Mouse (Mus musculus) CH12.LX (cell line): ENCODE data around the gene Slc25a38. TPM values are rescaled to one million over a fixed set of nuclear protein-coding genes. Genes with fewer than 3 reads are reported as not detected.

Source experiments
- DNase-seq: peaks from one replicate; pipeline ENCODE4 v3.0.0-alpha.2; 2013; ENCODE audit errors: extremely low read depth
- H3K27ac ChIP-seq: 2 replicates; pipeline ENCODE4 v1.5.1; 2012; ENCODE audit warnings: low read depth, mild to moderate bottlenecking, control low read depth, moderate library complexity; ENCODE audit not compliant: insufficient read depth
- H3K27me3 ChIP-seq: replicated peaks from 2 replicates; pipeline ENCODE3; 2012; ENCODE audit warnings: inconsistent platforms
- H3K36me3 ChIP-seq, 2 experiments: replicated peaks in 1 of 2; 2 replicates each; pipeline versions ENCODE3 to v1.6.1; 2012; ENCODE audit warnings: inconsistent platforms in 1 of 2, low read length in 1 of 2, mild to moderate bottlenecking in 1 of 2, mixed read lengths in 1 of 2, moderate library complexity in 1 of 2; ENCODE audit not compliant: control insufficient read depth in 1 of 2, insufficient read depth in 1 of 2
- H3K4me1 ChIP-seq, 2 experiments: 2 replicates each; pipeline ENCODE4 v1.6.1; 2012; ENCODE audit warnings: inconsistent platforms in 1 of 2, moderate library complexity in 1 of 2; ENCODE audit not compliant: insufficient read depth in 2 of 2, control insufficient read depth in 1 of 2
- H3K4me2 ChIP-seq: 2 replicates; pipeline ENCODE4 v1.6.1; 2012; ENCODE audit warnings: low read depth, mild to moderate bottlenecking, control low read depth; ENCODE audit not compliant: poor library complexity, insufficient read depth, severe bottlenecking
- H3K4me3 ChIP-seq, 3 experiments: fragments of 150-350 bp in 1 of 3; sonication (generic) in 1 of 3; replicated peaks in 1 of 3; 2 replicates each; pipeline versions ENCODE3 to v1.5.1; 2011 to 2012; ENCODE audit warnings: low read depth in 2 of 3, low read length in 2 of 3, mild to moderate bottlenecking in 2 of 3, moderate library complexity in 2 of 3, control low read depth in 1 of 3, improper control_type of control experiment in 1 of 3, inconsistent platforms in 1 of 3, mixed read lengths in 1 of 3; ENCODE audit not compliant: poor library complexity in 1 of 3
- H3K79me2 ChIP-seq: replicated peaks from 2 replicates; pipeline ENCODE4 v1.6.1; 2012; ENCODE audit warnings: mild to moderate bottlenecking, moderate library complexity; ENCODE audit not compliant: control insufficient read depth, poor library complexity, insufficient read depth, severe bottlenecking; ENCODE audit errors: extremely low read depth
- H3K9ac ChIP-seq: 2 replicates; pipeline ENCODE4 v1.6.1; 2012; ENCODE audit warnings: low read depth, mild to moderate bottlenecking, control low read depth, moderate library complexity; ENCODE audit not compliant: insufficient read depth
- H3K9me3 ChIP-seq: replicated peaks from 2 replicates; pipeline ENCODE3; 2012; ENCODE audit warnings: low read length, inconsistent platforms, mixed read lengths
- BHLHE40 ChIP-seq: IDR thresholded peaks from 2 replicates; pipeline ENCODE4 v1.6.1; 2011; ENCODE audit warnings: mild to moderate bottlenecking, low read depth, low read length, improper control_type of control experiment
- CHD2 ChIP-seq: IDR thresholded peaks from 2 replicates; pipeline ENCODE4 v1.6.1; 2011; ENCODE audit warnings: low read length, improper control_type of control experiment
- CTCF ChIP-seq, 2 experiments: IDR thresholded peaks in 1 of 2; conservative IDR thresholded peaks in 1 of 2; 2 replicates each; pipeline ENCODE4 v1.5.1; 2011 to 2012; ENCODE audit warnings: low read depth in 2 of 2, low read length in 2 of 2, improper control_type of control experiment in 1 of 2, inconsistent platforms in 1 of 2, mild to moderate bottlenecking in 1 of 2, moderate library complexity in 1 of 2
- E2F4 ChIP-seq: IDR thresholded peaks from 2 replicates; pipeline ENCODE4 v1.6.1; 2011; ENCODE audit warnings: low read depth, low read length, improper control_type of control experiment; ENCODE audit not compliant: insufficient replicate concordance
- ELF1 ChIP-seq: IDR thresholded peaks from 2 replicates; pipeline ENCODE4 v1.6.1; 2014; ENCODE audit warnings: low read depth, mild to moderate bottlenecking, inconsistent platforms, low read length, improper control_type of control experiment
- EP300 ChIP-seq: IDR thresholded peaks from 2 replicates; pipeline ENCODE4 v1.6.1; 2011; ENCODE audit warnings: low read length, improper control_type of control experiment
- ETS1 ChIP-seq: conservative IDR thresholded peaks from 2 replicates; pipeline ENCODE4 v1.6.1; 2012; ENCODE audit warnings: low read depth, mild to moderate bottlenecking, inconsistent platforms, low read length, improper control_type of control experiment, moderate library complexity
- GABPA ChIP-seq: IDR thresholded peaks from 2 replicates; pipeline ENCODE4 v1.6.1; 2012; ENCODE audit warnings: low read depth, low read length, improper control_type of control experiment, inconsistent platforms; ENCODE audit not compliant: insufficient replicate concordance
- HCFC1 ChIP-seq: IDR thresholded peaks from 2 replicates; pipeline ENCODE4 v1.6.1; 2012; ENCODE audit warnings: low read depth, mild to moderate bottlenecking, inconsistent platforms, low read length, improper control_type of control experiment
- JUN ChIP-seq: IDR thresholded peaks from 2 replicates; pipeline ENCODE4 v1.6.1; 2011; ENCODE audit warnings: low read depth, mild to moderate bottlenecking, low read length, improper control_type of control experiment, moderate library complexity; ENCODE audit not compliant: insufficient read depth
- JUND ChIP-seq: conservative IDR thresholded peaks from 2 replicates; pipeline ENCODE4 v1.6.1; 2011; ENCODE audit warnings: low read depth, low read length, improper control_type of control experiment
- KAT2A ChIP-seq: IDR thresholded peaks from 2 replicates; pipeline ENCODE4 v1.6.1; 2012; ENCODE audit warnings: low read length, improper control_type of control experiment, inconsistent platforms; ENCODE audit not compliant: insufficient replicate concordance
- MAX ChIP-seq: IDR thresholded peaks from 2 replicates; pipeline ENCODE4 v1.6.1; 2011; ENCODE audit warnings: low read length, improper control_type of control experiment
- MAZ ChIP-seq: IDR thresholded peaks from 2 replicates; pipeline ENCODE4 v1.6.1; 2012; ENCODE audit warnings: low read depth, mild to moderate bottlenecking, inconsistent platforms, low read length, improper control_type of control experiment, moderate library complexity
- MXI1 ChIP-seq: IDR thresholded peaks from 2 replicates; pipeline ENCODE4 v1.6.1; 2011; ENCODE audit warnings: mild to moderate bottlenecking, low read depth, low read length, improper control_type of control experiment
- MYC ChIP-seq: IDR thresholded peaks from 2 replicates; pipeline ENCODE4 v1.6.1; 2011; ENCODE audit warnings: low read depth, mild to moderate bottlenecking, improper control_type of control experiment, low read length
- NRF1 ChIP-seq: IDR thresholded peaks from 2 replicates; pipeline ENCODE4 v1.6.1; 2014; ENCODE audit warnings: low read depth, mild to moderate bottlenecking, inconsistent platforms, low read length, improper control_type of control experiment, moderate library complexity
- PAX5 ChIP-seq: IDR thresholded peaks from 2 replicates; pipeline ENCODE4 v1.6.1; 2012; ENCODE audit warnings: low read length, inconsistent platforms, mixed read lengths
- POLR2A ChIP-seq: IDR thresholded peaks from 2 replicates; pipeline ENCODE4 v1.6.1; 2011; ENCODE audit warnings: low read depth, mild to moderate bottlenecking, improper control_type of control experiment, low read length
- POLR2AphosphoS2 ChIP-seq: IDR thresholded peaks from 2 replicates; pipeline ENCODE4 v1.6.1; 2011; ENCODE audit warnings: low read depth, low read length, improper control_type of control experiment
- RCOR1 ChIP-seq: conservative IDR thresholded peaks from 2 replicates; pipeline ENCODE4 v1.6.1; 2012; ENCODE audit warnings: low read depth, mild to moderate bottlenecking, inconsistent platforms, low read length, improper control_type of control experiment
- SIN3A ChIP-seq: IDR thresholded peaks from 2 replicates; pipeline ENCODE4 v1.6.1; 2012; ENCODE audit warnings: low read length, improper control_type of control experiment, inconsistent platforms
- TBP ChIP-seq: conservative IDR thresholded peaks from 2 replicates; pipeline ENCODE4 v1.6.1; 2011; ENCODE audit warnings: low read depth, low read length, improper control_type of control experiment
- TCF12 ChIP-seq: IDR thresholded peaks from 2 replicates; pipeline ENCODE4 v1.6.1; 2014; ENCODE audit warnings: low read depth, mild to moderate bottlenecking, inconsistent platforms, low read length, improper control_type of control experiment
- UBTF ChIP-seq: IDR thresholded peaks from 2 replicates; pipeline ENCODE4 v1.6.1; 2012; ENCODE audit warnings: low read depth, mild to moderate bottlenecking, inconsistent platforms, low read length, improper control_type of control experiment, moderate library complexity
- USF1 ChIP-seq: IDR thresholded peaks from 2 replicates; pipeline ENCODE4 v1.6.1; 2014; ENCODE audit warnings: low read depth, mild to moderate bottlenecking, inconsistent platforms, low read length, improper control_type of control experiment
- USF2 ChIP-seq: conservative IDR thresholded peaks from 2 replicates; pipeline ENCODE4 v1.6.1; 2011; ENCODE audit warnings: low read depth, low read length, improper control_type of control experiment
- ZKSCAN1 ChIP-seq: IDR thresholded peaks from 2 replicates; pipeline ENCODE4 v1.6.1; 2012; ENCODE audit warnings: low read depth, inconsistent platforms, low read length, improper control_type of control experiment, borderline replicate concordance
- ZMIZ1 ChIP-seq: IDR thresholded peaks from 2 replicates; pipeline ENCODE4 v1.6.1; 2012; ENCODE audit warnings: low read depth, mild to moderate bottlenecking, inconsistent platforms, low read length, improper control_type of control experiment
- ZNF384 ChIP-seq: IDR thresholded peaks from 2 replicates; pipeline ENCODE4 v1.6.1; 2012; ENCODE audit warnings: low read depth, low read length, improper control_type of control experiment, inconsistent platforms
- dilution Hi-C: fragments of 300-500 bp; cut with MboI; formaldehyde crosslinking; loops from 2 replicates; pipeline ENCODE4 v1.14.3; 2020; ENCODE audit warnings: low sequenced_read_pairs; ENCODE audit not compliant: extremely low pct_unique_long_range_greater_than_20kb, extremely low pct_ligation_motif_present
- in situ Hi-C: fragments of 300-500 bp; cut with MboI; formaldehyde crosslinking; loops from 3 replicates; pipeline ENCODE4 v1.14.3; 2019; ENCODE audit warnings: low sequenced_read_pairs, low pct_ligation_motif_present, low pct_unique_long_range_greater_than_20kb, mixed read lengths
- polyA plus RNA-seq: library from polyadenylated mRNA; unstranded; fragments of >175 nt; gene quantifications from 2 replicates; pipeline ENCODE4 v1.2.1, GENCODE M21; 2012; ENCODE audit warnings: low read depth; ENCODE audit not compliant: insufficient read length
- total RNA-seq, 2 experiments: library from RNA; depleted of rRNA; stranded (reverse); fragments of 300-350 nt in 1 of 2; fragments of >200 nt in 1 of 2; gene quantifications; 2 replicates each; pipeline ENCODE4 v1.2.3; 2012 to 2014

Slc25a38 gene
- total and polyA plus RNA-seq, 3 experiments = 20.3 to 24.4 (median 22.3) TPM

GRCm38 (mm10) chr9:120126868-120127267 is 16.7 kb downstream of the Slc25a38 start:
- dilution Hi-C loops (no loop called here), in situ Hi-C loops (no loop called here)
- H3K9me3 ChIP-seq = no peaks in the 10 kb centered on the region
- peaks cover 9 to 42% of the 10 kb centered on the region in 2 experiments for H3K4me1 ChIP-seq
- H3K27ac ChIP-seq = peak overlapping the region; percentile 57; the same call in 1 of the 2 replicates
- H3K36me3 ChIP-seq = peaks cover 49 to 58% of the 10 kb centered on the region in 2 experiments
- no peak for DNase-seq
- no peaks in the 10 kb centered on the region for H3K27me3 ChIP-seq
- no peak for TF ChIP-seq CTCF (conservative IDR thresholded peaks at IDR 0.05 in 1 of 2, IDR thresholded peaks at IDR 0.05 in 1 of 2; ENCODE audit: low read depth in 2 of 2, low read length in 2 of 2)
- TF ChIP-seq JUND = no peak
- no peak for TF ChIP-seq UBTF
- no peak for TF ChIP-seq MXI1
- TF ChIP-seq ETS1 = no peak
- TF ChIP-seq GABPA = no peak
- no peak for TF ChIP-seq USF1
- 0 out of 2 replicates have a peak, but pooled peaks have one; percentile 10 for TF ChIP-seq KAT2A
- TF ChIP-seq MAX = 0 out of 2 replicates have a peak, but pooled peaks have one; percentile 24
- TF ChIP-seq TBP = 0 out of 2 replicates have a peak, but pooled peaks have one; percentile 30
- no peak for TF ChIP-seq POLR2A
- no peak for TF ChIP-seq TCF12
- no peak for TF ChIP-seq CHD2
- no peak for TF ChIP-seq BHLHE40
- H3K79me2 ChIP-seq = peaks cover 23% of the 10 kb centered on the region
- H3K4me3 ChIP-seq = peak overlapping the region; percentile 39 to 54 (median 43)
- peak overlapping the region; percentile 92 for H3K9ac ChIP-seq
- peak overlapping the region; percentile 80 for H3K4me2 ChIP-seq

GRCm38 (mm10) chr9:120127538-120128251 is 17.5 kb downstream of the Slc25a38 start, which contains the start of gene Rpsa:
Gene Rpsa, plus strand, starts transcription at chr9:120127689.
- peaks cover 52 to 61% of the 10 kb centered on the region in 2 experiments for H3K36me3 ChIP-seq
- H3K27me3 ChIP-seq = no peaks in the 10 kb centered on the region
- peak; percentile 99 for DNase-seq
- H3K27ac ChIP-seq = peak within 1 kb of the TSS; percentile 70
- H3K4me1 ChIP-seq = peaks cover 9 to 50% of the 10 kb centered on the region in 2 experiments
- peak within 1 kb of the TSS; percentile 99 for H3K9ac ChIP-seq
- no peaks in the 10 kb centered on the region for H3K9me3 ChIP-seq
- dilution Hi-C loops = no loop called here
- H3K4me2 ChIP-seq = peak within 1 kb of the TSS; percentile 98
- peak within 1 kb of the TSS; percentile 93 to 99 (median 98) for H3K4me3 ChIP-seq
- H3K79me2 ChIP-seq = peaks cover 23% of the 10 kb centered on the region
- in situ Hi-C loops = no loop called here
- peak; percentile 87 for TF ChIP-seq ZMIZ1
- peak; percentile 94 for TF ChIP-seq MXI1
- TF ChIP-seq ZNF384 = no peak
- peak; percentile 88 for TF ChIP-seq NRF1
- 0 out of 2 replicates have a peak, but pooled peaks have one; percentile 43 for TF ChIP-seq UBTF
- TF ChIP-seq ZKSCAN1 = no peak
- TF ChIP-seq RCOR1 = no peak
- peak; percentile 70; the same call in 1 of the 2 replicates for TF ChIP-seq KAT2A
- TF ChIP-seq CTCF (conservative IDR thresholded peaks at IDR 0.05 in 1 of 2, IDR thresholded peaks at IDR 0.05 in 1 of 2; ENCODE audit: low read depth in 2 of 2, low read length in 2 of 2) = no peak
- no peak for TF ChIP-seq CHD2
- no peak for TF ChIP-seq USF1
- TF ChIP-seq JUND = no peak
- no peak for TF ChIP-seq PAX5
- no peak for TF ChIP-seq EP300
- no peak for TF ChIP-seq SIN3A
- TF ChIP-seq HCFC1 = peak; percentile 82
- peak; percentile 94 for TF ChIP-seq POLR2AphosphoS2
- 0 out of 2 replicates have a peak, but pooled peaks have one; percentile 64 for TF ChIP-seq MAZ
- TF ChIP-seq USF2 = no peak
- no peak for TF ChIP-seq E2F4
- peak; percentile 95 for TF ChIP-seq ELF1
- peak; percentile 98 for TF ChIP-seq TBP
- no peak for TF ChIP-seq JUN
- TF ChIP-seq POLR2A = peak; percentile 98
- TF ChIP-seq MAX = peak; percentile 83
- peak; percentile 96 for TF ChIP-seq MYC
